Mouse (Mus musculus) cerebellum, postnatal 14 days (tissue): ENCODE measurements around the gene Lpp.

ENCODE experiments used
- DNase-seq, 2 experiments: peaks; one replicate each; pipeline ENCODE4 v3.0.0; 2021; ENCODE audit warnings: mixed read lengths in 2 of 2

The Lpp gene

DNA sequence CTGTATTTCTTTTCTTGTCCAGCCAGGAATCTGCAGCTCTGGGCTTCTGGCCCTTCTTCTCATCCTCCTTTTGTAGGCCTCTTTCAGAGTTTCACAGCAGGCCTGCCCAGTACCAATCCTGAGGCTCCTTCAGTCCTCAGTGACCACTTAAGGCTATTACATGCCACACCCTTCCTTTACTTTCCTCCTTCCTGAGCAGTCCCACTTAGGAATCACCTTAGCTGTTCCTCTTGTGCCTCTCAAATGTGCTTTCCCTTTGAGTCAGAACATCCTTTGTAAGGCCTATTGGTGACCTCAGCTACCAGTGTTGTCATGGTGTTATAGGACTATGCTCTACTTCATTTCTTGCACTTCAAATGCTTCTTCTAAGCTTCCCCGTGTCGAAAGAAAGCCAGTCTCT, 342.4 kb downstream of the Lpp start:
- DNase-seq, result no peak

DNA sequence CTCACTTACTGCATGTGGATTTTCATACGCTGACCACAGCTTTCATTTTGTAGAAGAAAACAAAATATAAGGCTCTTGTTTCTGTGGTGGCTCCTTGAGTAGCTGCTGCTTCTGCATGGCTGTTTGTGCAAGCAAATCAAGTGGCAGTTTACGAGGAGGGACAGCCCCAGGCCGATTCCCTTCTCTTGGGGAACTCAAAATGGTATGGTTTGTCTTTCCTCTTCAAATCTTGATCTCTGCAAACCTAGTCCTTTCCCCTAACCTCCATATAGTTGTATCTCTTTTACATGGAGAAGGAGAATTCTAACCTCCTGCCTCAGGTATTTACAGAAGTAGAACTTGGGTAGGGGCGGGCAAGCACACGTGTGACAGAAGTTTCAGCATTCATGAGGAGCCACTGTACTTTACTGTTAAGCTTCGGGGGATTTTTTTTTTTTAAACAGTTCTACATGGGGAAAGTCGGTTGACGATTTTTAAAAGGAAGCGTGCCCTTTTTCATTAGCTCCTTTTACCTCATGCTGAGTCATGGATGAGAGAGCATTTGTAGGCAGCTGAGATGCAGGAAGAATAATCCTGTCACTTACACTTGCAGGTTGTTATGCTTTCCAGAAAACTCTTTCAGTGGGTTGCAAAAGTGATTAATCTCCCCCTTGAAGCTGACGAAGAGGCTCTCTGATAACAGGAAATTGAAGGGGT, 344.2 kb downstream of the Lpp start:
- no peak for DNase-seq

DNA sequence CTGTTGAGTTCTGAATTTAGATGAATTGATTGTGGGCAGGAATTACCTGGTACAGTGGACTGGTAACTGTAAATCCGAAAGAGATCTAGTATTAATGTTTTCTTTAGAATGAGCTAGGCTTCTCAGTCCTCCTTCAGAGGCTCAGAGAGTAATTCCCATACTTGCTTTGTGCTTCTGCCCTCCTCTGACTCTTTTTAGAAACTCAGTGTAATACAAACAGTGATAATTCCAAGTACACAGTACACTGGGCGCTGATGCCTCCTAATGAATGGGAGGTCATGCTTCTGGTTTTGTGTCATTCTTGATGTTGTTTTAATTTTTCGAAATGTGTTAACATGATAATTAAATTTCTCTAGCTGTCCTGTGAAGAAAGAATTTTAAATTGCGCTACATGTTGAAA, 347.4 kb downstream of the Lpp start:
- no peak for DNase-seq

DNA sequence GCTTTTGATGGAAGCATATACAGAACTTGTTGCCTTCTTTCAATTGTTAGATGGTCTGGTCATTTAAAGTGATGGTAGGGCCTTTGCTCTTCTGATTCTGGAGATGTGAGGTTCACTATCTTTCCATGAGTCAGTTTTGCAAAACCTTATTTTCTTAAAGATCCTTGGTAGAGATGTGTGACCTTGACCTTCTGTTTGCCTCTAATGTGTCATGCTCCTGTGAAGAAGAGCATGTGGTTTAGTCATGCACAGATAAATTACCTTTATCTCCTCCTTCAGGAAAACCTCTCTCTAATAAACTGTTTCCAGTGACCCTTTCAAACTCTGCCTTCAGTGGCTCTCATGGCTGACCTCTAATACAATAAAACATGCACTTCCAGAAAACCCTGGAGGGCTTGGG, 356.5 kb downstream of the Lpp start:
- no peak for DNase-seq

DNA sequence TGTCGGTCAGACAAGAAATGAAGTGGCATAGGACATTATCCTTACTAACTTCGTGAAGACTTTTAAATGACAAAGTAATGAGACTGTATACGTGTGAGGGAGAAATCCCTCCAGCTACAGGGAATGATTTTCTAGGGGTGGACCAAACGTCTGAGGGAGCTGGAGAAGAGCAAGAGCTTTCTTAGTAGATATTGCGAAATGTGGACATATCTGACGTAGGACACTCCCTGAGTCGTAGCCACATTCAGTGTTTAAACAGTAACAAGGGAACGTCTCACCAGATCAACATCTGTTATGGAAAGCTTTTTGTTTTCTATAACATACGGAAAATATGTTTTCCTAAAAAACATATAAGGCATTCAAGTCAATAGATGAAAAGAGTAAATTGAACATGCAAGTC, 362.8 kb downstream of the Lpp start:
- DNase-seq, result no peak

DNA sequence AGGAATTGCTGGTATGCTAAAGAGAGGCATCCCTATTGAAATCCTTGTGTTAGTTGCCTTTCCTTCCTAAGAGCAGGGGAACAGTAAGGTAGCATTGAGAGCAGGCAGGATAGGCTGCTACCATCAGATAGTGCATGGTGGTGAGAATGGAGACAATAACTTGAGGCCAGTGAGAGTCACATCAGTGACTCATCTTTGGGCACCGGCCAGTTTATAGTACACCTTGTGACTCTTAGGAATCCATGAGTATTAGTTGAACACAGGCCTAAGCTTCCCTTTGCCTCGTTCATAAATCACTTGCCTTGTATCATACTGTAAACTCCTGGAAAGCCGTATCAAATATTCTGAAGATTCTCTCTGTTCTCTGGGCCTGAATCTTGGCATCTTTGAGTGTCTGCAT, 372.7 kb downstream of the Lpp start:
- DNase-seq, result no peak

DNA sequence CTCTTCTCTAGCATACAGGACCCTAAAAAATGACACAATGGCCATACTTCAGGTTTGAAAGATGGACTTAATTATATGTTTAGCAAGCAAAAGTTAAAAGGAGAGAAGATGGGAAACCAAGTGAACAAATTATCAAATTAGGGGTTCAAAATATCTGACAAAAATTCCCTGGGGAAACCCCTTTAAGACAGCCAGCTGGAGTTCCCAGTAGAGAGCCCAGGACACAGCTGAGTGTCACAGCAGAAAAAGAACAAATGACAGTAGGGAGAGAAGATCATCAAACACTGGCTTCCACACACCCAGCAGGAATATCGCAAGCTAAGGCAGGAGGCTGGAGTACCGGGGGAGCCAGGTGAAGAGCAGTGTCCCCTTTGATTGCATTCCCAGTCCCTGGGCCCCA, 373.3 kb downstream of the Lpp start:
- DNase-seq, result no peak

DNA sequence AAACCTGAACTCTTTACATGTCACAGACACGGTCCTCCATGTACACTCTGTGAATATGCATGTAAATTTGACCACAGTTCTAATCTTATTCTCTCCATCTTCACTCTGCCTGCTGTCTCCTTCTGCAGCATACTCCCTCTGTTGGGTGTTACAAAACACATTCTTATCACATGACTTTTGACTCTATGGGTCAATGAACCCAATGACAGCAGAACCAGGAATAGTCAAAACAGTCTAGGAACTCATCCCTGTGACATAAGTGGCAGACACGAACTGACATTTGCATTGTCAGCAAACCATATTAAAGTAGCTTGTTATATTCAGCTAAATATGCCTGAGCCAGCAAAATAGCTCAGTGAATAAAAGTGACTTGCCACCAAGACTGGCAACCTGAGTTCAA, 383.7 kb downstream of the Lpp start:
- no peak for DNase-seq

DNA sequence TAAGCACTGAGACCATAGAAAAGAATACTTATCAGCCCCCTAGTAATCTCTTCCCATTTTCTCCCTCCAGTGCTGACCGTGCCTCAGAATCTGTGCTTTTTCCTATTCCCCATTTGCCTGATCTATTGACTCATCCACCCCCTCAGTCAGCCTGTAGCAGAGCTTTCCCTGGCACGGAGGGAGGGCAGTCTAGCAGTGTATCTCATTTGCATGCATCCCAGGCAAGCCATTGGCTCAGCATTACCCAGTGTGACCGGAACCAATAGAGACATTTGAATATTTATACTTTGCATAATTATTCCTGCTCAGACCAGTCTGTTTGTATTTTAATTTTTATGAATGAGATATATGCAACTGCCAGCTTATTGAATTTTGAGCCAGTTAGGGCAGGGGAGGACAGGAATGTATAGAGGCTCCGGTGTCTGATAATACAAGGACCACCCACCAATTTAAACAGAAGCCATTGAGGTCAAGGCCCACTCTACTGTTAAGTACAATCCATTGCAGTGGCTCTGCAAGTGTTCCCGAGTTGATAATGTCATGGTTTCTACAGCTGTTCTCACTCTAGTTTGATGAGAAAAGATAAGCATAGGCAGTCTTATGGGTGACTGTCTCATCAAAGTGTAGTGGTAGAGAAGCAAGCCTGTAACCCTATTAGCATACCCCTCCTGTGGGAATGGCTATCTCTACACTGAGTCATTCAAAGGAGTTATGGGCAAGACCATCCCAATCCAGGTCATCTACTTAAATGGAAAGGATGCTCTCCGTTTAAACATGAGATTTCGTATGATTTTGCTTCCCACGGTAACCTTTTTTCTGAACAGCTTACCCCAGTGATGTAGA, 385.3 kb downstream of the Lpp start:
- DNase-seq, result peak; percentile 12 to 21

DNA sequence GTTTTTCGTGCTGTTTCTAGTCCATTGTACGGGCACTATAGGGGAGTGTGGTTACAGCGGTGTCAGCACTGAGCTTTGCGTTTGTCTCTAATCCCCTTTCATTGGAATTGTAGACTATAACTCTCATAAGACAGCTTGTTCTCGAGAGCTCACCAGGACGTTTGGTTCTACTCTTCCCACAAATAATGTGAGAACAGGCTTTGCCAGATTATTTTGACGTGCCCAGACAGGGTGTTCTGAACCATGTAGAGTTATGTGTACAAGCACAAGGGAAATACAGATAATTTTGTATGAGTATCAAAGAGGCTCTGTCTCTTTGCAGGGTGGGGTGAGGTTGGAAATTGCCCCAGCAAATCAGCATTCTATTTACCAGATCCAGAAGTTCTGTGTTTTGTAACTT, 387.2 kb downstream of the Lpp start:
- DNase-seq, result no peak

DNA sequence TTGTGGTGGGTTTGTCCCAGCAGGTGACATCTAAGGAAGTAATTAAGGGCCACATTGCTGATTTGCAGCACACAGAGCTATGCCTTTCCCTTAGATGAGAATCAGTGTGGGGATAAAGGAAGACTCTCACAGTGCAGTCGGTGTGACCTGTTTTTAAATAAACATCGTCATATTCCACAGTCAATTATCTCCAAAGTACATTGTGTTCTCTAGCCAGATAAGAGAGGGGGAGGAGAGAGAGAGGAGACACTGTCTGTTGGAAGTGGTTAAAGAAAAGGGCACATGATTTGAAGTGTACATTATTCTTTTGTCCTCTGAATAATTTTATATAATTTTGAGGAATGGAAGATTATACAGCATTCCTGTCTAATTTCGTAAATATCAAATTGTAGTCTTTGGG, 388.6 kb downstream of the Lpp start:
- DNase-seq, result no peak

DNA sequence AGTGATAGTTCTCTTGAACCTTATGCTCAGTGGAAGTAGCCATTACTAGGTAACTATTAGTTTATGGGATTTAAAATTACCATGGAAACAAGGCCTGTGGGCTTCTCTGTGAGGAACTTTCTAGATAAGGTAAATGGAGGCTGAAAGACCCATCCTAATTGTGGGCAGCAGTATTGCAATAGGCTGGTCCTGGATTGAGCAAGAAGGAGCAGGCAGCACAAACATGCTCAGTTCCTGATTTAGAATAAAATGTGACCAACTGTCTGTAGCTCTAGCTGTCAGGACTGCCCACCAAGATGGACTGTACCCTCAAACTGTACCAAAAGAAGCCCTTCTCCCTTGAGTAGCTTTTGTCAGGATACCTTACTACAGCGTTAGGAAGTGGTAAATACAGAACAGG, 392.3 kb downstream of the Lpp start:
- no peak for DNase-seq

DNA sequence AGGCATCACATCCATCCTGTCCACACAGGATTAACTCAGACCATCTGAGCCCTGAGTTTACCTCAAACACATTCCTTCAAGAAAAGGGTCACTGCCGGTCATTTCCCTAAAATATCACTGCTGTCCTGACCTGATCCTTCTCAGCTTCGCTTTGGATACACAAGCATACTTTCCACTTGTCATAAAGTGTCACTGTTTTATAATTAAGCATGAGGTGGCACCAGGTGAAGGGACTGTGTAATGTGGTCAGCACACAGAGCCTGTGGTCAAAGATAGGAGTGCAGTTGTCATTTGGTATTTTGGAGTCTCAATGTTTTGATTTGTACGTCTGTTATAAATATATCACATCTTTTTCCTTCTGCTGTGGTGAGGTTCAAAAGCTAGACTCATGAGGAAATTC, 395.7 kb downstream of the Lpp start:
- no peak for DNase-seq

DNA sequence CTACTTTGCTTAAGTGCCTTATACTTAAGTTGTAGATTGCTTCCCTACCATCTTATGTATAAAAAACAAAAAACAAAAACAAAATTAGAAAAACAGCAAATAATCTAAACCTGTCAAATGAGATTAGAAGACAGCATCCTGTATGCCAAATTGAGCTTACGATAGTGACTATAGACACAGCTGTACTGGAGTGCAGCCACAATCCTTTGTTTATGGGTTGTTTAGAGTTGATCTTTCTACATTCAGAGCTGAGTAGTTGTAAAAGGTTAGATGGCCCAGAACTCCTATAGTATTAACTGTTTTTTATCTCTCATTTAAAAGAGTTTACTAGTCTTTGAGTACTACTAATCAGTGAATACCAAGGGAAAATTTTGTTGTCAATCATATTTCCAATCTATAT, 398.1 kb downstream of the Lpp start:
- no peak for DNase-seq

DNA sequence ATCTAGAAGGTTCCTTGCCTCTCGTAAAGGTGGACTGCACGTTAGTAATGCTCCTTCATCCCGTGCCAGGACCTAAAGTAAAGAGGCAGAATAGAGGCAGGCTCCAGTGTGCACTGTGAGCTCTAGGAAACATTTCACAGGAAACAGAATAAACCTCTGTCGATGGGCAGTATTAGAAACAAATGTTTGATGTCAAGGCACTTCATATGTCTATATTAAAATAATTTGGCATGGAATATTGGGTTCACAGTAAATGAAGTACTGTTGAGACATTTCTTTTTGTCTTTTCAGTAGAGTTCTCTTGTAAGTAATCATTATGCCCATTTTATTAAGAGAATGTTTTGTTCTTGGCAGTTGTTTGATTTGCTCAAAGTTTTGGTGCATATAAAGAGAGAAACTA, 398.7 kb downstream of the Lpp start:
- no peak for DNase-seq

DNA sequence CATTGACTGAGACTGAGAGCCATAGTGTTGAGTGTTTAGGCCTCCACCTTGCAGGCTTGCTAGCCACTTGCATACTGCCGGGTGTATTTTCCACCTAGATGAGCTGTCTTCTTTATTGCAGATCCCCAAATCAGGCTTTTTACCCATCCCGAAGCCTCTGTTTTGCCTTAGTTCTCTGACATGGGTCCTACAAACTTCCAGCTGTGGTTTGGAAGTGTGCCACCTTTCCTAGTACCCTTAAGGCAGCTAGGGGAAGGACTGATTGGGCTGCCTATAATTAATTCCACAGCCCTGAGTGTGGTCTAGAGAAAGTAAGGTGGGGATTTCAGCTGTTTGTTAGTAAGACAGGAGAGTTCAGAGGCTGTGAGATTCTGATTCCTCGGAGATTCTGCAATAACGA, 399.5 kb downstream of the Lpp start:
- no peak for DNase-seq

DNA sequence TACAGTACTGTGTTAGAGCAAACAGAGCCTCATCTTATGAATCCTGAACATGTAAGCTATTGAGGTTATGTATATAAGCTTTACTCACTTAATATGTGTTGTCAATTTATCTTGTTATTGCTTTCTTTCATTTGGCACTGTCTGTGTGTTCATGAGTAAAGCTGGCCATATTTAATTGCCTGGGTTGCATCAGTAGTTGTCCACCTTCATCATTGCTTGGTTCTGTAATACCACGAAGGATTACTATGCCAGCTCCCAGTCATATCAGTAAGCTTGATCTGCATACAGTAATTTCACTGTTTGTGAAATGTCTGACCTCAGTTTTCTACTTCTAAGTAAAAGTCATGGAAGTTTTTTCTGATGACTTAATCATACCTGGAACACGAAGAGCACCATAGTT, 401.4 kb downstream of the Lpp start:
- no peak for DNase-seq

DNA sequence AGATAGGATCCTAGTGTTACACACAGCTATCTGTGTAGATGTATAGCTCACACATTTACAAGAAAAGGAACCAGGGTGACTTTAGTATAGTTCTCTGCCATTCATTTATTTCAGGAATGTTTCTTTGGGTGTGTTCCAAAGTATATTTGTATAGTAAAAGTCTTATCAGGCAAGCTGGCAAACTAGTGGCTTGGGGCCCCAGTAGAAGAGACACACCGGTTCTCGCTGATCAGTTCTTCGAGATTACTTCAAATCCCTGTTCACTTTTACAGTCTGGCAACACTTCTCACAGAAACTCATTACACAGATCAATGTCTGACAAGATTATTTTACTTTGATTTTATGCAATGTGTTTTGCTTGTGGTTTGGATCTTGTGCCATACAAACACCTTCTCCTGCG, 408.0 kb downstream of the Lpp start:
- DNase-seq, result no peak

DNA sequence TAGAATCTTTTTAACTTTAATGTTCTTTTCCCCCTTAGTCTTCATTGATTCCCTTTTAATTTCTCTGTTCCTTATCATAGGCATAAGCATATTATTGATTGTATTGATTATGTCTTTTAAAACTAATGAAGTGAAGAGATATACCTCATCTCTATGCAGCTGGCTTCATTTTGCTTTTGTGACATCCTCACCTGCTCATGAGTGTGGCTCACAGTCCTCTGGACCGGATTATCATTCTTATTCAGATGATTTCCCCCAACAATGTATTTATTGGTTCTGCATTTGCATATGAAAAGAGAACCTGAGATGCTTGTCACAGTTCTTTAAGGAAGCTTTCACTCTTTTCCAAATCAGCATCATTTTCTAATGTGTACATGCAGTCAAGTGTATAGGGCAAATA, 408.5 kb downstream of the Lpp start:
- no peak for DNase-seq

DNA sequence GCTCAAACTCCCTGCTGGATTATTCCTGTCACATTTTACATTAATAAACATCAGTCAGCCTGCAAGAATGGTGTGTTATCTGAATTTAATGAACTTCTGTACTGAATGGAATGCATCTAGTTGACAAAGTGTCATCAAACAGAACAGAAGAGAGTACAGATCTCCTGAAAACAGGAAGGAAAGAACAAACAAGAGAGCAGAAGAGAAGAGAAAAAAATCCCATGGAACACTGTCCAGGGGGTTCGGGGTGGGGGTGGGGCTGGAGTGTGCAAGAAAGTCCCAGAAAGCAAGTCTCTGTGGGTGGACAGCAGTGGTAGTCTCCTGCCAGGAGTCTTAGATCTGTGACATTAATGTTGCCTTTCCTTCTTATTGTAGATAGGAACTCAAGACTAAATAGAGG, 412.8 kb downstream of the Lpp start:
- no peak for DNase-seq

DNA sequence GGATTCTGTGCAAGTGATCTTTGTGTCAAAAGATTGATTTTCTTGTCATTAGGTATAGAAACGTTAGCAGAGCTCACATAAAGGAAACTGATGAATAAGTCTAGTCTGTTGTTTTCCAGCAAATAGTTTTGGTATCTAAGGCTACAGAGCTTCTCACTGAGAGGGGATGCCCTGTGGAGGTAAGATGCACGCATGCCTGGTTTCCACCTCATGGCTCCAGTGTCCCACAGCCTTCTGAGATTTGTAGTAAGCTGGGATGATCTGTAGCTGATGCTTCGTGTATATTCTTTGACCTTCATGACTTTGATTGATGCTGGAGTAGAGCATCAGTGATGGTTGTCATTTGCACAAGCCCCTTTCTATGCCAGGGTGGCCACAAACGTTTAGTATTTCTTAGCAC, 414.3 kb downstream of the Lpp start:
- no peak for DNase-seq

DNA sequence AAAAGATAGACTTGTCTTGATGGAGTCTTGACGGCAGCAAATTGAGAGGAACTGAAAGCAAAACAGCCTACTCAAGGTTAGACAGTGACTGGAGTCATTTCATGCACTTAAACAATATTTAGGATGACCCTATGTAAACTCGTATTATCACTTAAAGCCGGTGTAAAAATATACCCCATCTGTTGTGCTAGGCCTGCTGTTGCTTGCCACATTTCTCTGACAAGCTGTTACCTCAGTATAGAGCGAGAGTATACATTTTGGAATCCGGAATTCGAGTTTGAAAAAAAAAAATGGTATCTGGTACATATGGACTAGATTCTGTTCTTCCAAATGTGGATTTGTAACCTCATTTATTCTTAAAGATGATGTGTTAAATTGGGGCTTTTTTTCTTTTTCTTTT, 416.5 kb downstream of the Lpp start:
- no peak for DNase-seq

DNA sequence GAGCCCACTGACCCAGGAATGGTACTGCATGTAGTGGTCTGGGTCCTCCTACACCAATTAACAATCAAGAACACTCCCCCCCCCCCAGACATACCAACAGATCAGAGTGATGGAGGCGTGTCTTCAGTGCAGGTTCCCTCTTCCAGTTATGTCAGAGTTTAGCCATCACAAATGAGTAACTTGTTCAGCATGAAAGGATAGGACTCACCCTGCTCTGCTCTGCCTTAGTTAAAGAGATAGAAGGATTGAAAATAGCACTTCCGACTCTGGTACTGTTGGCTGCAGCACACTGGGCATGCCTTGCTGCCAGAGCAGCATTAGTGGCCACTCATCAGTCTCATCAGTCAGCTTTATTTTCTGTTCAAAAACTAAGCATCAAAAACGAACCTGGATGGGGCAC, 423.3 kb downstream of the Lpp start:
- no peak for DNase-seq

DNA sequence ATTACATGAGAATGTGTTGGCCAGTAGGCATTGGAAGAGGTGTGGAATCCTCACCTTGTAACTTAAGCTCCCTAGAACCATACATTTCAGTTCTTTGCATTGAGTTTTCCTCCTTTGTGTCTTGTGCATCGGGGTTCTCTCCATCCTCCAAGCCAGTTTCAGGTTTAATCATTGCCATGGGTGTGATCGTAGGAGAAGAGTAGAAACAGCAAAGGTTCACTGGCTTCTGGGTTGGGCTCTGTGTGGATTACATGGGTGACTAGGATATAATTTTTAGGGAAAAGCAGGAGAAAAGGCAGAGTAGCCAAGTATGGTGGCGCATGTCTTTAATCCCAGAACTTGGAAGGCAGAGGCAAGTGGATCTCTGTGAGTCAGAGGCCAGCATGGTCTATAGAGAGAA, 424.1 kb downstream of the Lpp start:
- DNase-seq, result no peak

DNA sequence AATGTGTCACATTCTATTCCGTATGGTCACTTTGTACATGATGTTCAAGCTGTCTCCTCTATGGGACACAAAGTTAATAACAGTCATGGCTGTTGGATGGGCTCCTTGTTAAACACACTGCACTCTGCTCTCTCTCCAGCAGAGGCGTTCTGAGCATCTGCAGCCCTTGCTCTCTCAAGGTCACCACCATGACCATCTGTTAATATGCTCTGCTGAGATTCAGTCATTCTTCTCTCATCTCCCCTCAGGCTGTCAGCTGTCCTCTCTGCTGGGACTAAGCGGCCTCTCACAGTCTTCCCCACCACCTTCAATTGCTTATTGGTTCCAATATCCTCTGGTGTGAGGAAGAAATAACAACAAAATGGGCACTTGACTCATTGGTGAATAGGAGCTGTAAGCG, 425.8 kb downstream of the Lpp start:
- DNase-seq, result peak; percentile 31 to 63
